Mouse (Mus musculus) heart, postnatal 0 days (tissue): ENCODE results near the gene Aebp1.

ENCODE experiments used
- CTCF ChIP-seq: IDR thresholded peaks from 2 replicates; pipeline ENCODE4 v1.5.1; 2016; ENCODE audit warnings: antibody characterized with exemption, control low read depth, low read depth
- EP300 ChIP-seq: IDR thresholded peaks from 2 replicates; pipeline ENCODE4 v1.6.1; 2016; ENCODE audit warnings: antibody characterized with exemption, low read depth

GRCm38 (mm10) chr11:5861678-5862393 is at the start of gene Aebp1:
- TF ChIP-seq EP300 (no peak), CTCF (no peak)
